Mouse (Mus musculus) thymus, adult 2 months (tissue): ENCODE results near the gene Ephx1. TPM values are rescaled to one million over a fixed set of nuclear protein-coding genes. Genes with fewer than 3 reads are reported as not detected.
"Not testable (repeated sequence)": the region's sequence is repeated elsewhere in the genome, so short reads cannot be mapped to it uniquely, and the experiment has no call there.

Experiments
- DNase-seq: peaks from one replicate; pipeline ENCODE4 v3.0.0; 2021
- H3K27ac ChIP-seq: fragments of 200-500 bp; 2 replicates; pipeline ENCODE4 v1.5.1; 2012; ENCODE audit warnings: low read length, control low read depth; ENCODE audit not compliant: control insufficient read depth, insufficient read depth
- H3K27me3 ChIP-seq: fragments of 200-500 bp; 2 replicates; pipeline ENCODE4 v1.6.1; 2012; ENCODE audit warnings: mild to moderate bottlenecking, low read length, moderate library complexity, mixed read lengths; ENCODE audit not compliant: control insufficient read depth, insufficient read depth
- H3K36me3 ChIP-seq: fragments of 200-500 bp; 2 replicates; pipeline ENCODE4 v1.6.1; 2012; ENCODE audit warnings: mild to moderate bottlenecking, low read length, moderate library complexity; ENCODE audit not compliant: control insufficient read depth, insufficient read depth
- H3K4me1 ChIP-seq: fragments of 200-500 bp; replicated peaks from 2 replicates; pipeline ENCODE4 v1.6.1; 2012; ENCODE audit warnings: low read length; ENCODE audit not compliant: control insufficient read depth, insufficient read depth
- H3K4me3 ChIP-seq: fragments of 200-500 bp; 2 replicates; pipeline ENCODE4 v1.5.1; 2012; ENCODE audit warnings: mild to moderate bottlenecking, low read length, control low read depth, moderate library complexity; ENCODE audit not compliant: control insufficient read depth, insufficient read depth
- CTCF ChIP-seq: fragments of 200-500 bp; IDR thresholded peaks from 2 replicates; pipeline ENCODE4 v1.5.1; 2012; ENCODE audit warnings: mild to moderate bottlenecking, control low read depth, low read length, moderate library complexity, borderline replicate concordance; ENCODE audit not compliant: control insufficient read depth, poor library complexity, insufficient read depth; ENCODE audit errors: extremely low read depth
- POLR2A ChIP-seq: fragments of 200-500 bp; IDR thresholded peaks from 2 replicates; pipeline ENCODE4 v1.6.1; 2012; ENCODE audit warnings: mild to moderate bottlenecking, low read length, control low read depth, moderate library complexity; ENCODE audit not compliant: control insufficient read depth, poor library complexity, insufficient read depth; ENCODE audit errors: extremely low read depth
- WGBS: fragments of 180-500 bp; shearing (Covaris S2); methylation state at CpG from one replicate; pipeline ENCODE4 v1.1.7; 2018; 5-methylcytosine and 5-hydroxymethylcytosine counted together
- polyA plus RNA-seq: library from polyadenylated mRNA; depleted of rRNA; stranded (reverse); fragments of >200 nt; gene quantifications from 2 replicates; pipeline ENCODE4 v1.2.3, GENCODE M21; 2012

Gene Ephx1
- polyA plus RNA-seq, 1 experiment, result 39.3 TPM

- no peaks in the 10 kb centered on the region for H3K4me1 ChIP-seq
- 84% methylated on average over 10 of the region's 10 CpGs for WGBS
- H3K4me3 ChIP-seq, result no peak overlapping the region
- no peak overlapping the region for H3K27ac ChIP-seq
- TF ChIP-seq POLR2A, result no peak
- no peak for TF ChIP-seq CTCF
- H3K27me3 ChIP-seq, result no peaks in the 10 kb centered on the region
- no peaks in the 10 kb centered on the region for H3K36me3 ChIP-seq
- DNase-seq, result no peak
Measured at GRCm38 (mm10) chr1:181000501-181001092, 20.1 kb downstream of the Ephx1 start.

GRCm38 (mm10) chr1:180992142-180992541, 28.6 kb downstream of the Ephx1 start:
- Histone ChIP-seq H3K27ac (no peak overlapping the region), H3K4me3 (no peak overlapping the region), H3K27me3 (no peaks in the 10 kb centered on the region), H3K36me3 (no peaks in the 10 kb centered on the region), H3K4me1 (peaks cover 2% of the 10 kb centered on the region)
- no peak for TF ChIP-seq CTCF
- no peak for TF ChIP-seq POLR2A
- WGBS, result 52% methylated on average over 3 of the region's 3 CpGs
- DNase-seq, result peak; percentile 45

- Histone ChIP-seq H3K27ac (no peak overlapping the region), H3K27me3 (no peaks in the 10 kb centered on the region), H3K36me3 (no peaks in the 10 kb centered on the region), H3K4me1 (peaks cover 2% of the 10 kb centered on the region), H3K4me3 (no peak overlapping the region)
- 82% methylated on average over 3 of the region's 3 CpGs for WGBS
- TF ChIP-seq POLR2A (no peak), CTCF (no peak)
- DNase-seq, result no peak
Measured at GRCm38 (mm10) chr1:180990671-180991070, 30.0 kb downstream of the Ephx1 start.

- WGBS, result under 1% methylated on average over 9 of the region's 9 CpGs
- Histone ChIP-seq H3K4me3 (no peak overlapping the region), H3K27me3 (no peaks in the 10 kb centered on the region), H3K4me1 (peaks cover 2% of the 10 kb centered on the region), H3K36me3 (no peaks in the 10 kb centered on the region), H3K27ac (no peak overlapping the region)
- DNase-seq, result peak; percentile 76
- TF ChIP-seq POLR2A (no peak), CTCF (peak; percentile 94)
Measured at GRCm38 (mm10) chr1:180987759-180988158, 32.9 kb downstream of the Ephx1 start.

DNA sequence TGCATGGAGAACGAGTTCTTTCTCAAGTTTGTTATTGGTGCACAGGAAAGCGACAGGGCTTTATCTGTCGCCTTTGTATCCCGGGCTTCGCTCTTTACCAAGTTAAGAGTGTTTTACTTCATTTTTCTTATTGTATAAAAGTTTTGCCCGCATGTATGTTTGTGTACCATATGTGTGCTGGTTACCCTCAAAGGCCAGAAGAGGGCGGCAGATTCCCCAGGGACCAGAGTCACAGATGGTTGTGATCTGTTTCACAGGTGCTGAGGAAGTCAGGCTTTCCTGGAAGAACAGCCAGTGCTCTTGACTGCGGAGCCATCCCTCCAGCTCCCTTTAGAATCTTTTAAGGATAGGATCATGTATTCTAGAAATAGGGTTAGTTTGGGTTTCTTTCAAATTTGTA, 34.0 kb downstream of the Ephx1 start:
- WGBS, result 94% methylated on average over 8 of the region's 8 CpGs
- no peaks in the 10 kb centered on the region for H3K36me3 ChIP-seq
- no peak for DNase-seq
- H3K27ac ChIP-seq, result no peak overlapping the region
- peaks cover 2% of the 10 kb centered on the region for H3K4me1 ChIP-seq
- TF ChIP-seq POLR2A, result no peak
- TF ChIP-seq CTCF, result no peak
- H3K4me3 ChIP-seq, result no peak overlapping the region
- no peaks in the 10 kb centered on the region for H3K27me3 ChIP-seq

- not testable (repeated sequence) for H3K27ac ChIP-seq, H3K4me3 ChIP-seq, H3K27me3 ChIP-seq, H3K4me1 ChIP-seq, H3K36me3 ChIP-seq, DNase-seq
- WGBS, result 83% methylated on average over 7 of the region's 7 CpGs
Measured at GRCm38 (mm10) chr1:180981298-180982046, 39.2 kb downstream of the Ephx1 start.

DNA sequence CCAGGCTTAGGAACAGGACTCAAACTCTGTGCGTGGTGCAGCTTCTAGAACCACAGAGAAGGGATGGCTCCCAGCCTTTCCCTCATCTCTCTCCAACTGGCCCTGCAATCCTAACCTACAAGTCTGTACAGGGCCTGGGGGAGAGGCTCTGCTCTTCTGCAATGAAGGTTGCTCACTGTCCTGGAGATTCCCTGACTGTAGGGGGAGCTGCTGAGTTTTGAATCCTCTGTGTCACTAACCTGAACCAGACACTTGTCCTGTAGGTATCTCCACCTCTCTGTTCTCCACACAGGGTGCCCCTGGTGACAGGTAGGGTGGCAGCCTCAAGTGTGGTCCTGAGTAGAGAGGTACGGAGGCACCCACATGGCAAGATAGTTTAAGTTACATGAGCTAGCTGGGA, 40.2 kb downstream of the Ephx1 start:
- Histone ChIP-seq H3K4me3 (no peak overlapping the region), H3K36me3 (no peaks in the 10 kb centered on the region), H3K4me1 (no peaks in the 10 kb centered on the region), H3K27ac (no peak overlapping the region), H3K27me3 (no peaks in the 10 kb centered on the region)
- no peak for TF ChIP-seq CTCF
- TF ChIP-seq POLR2A, result no peak
- no peak for DNase-seq
- WGBS, result 83% methylated on average over 2 of the region's 2 CpGs
